Mouse (Mus musculus) layer of hippocampus, postnatal 10 days (tissue): ENCODE measurements at regions not wholly inside any gene's neighbourhood (a gene's known extent, or its start where the extent isn't known, plus 50 kb on each side); places are given as distances from the start of the nearest gene placed in this dataset.

ENCODE experiments used
- DNase-seq, 2 experiments: peaks; one replicate each; pipeline ENCODE4 v3.0.0; 2021; ENCODE audit warnings: low spot score in 2 of 2

DNA sequence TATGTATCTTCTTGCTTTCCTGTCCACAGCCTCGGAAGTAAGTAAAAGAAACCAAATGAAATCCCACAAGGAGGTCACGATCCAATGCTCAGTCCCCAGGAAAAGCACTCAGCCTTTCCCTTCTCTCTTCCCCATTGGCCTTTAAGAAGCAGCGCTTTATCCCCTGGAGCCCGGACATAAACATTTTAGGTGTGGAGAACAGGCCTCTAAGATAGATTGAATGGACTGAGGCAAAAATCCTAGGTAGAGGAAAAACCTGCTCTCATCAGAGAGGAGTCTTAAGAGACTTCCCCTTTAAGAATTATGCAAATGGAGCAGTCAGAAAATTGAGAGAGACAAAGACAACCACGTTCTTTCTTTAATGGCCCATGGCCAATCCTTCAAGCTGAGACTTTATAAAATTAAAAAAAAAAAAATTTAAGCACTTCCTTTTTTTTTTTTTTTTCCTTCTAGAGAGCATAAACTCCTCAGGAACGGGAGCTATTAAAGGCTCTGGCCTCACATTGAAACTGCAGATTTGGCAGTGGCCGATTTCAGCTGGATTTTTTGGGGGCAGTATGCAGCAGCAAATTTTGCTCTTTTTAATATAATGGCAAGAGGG is 1020.5 kb downstream of the 9330182O14Rik start:
- no peak for DNase-seq

DNA sequence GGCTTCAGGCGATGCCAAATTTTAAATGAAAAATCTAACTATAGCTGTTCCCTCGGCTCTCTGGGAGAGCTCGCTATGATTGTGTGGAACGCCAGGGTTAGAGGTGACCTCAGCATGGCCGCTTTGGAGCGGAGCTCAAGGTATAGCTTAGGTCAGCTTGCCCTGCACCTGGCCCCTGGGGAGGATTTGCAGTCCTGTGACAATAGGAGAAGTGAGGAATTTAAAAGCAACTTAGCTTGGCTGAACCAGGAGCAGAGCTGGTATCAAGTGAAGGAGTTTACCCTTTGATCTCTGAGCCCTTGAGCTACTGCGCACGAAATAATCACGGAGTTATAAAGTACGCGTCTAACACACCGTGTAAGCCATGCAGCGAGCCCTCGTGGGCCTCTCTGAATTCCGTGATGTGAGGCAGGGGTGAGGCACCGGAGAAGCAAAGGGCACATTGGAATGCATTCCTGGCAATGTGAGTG is 1021.0 kb downstream of the 9330182O14Rik start:
- peak; percentile 11 to 18 for DNase-seq

DNA sequence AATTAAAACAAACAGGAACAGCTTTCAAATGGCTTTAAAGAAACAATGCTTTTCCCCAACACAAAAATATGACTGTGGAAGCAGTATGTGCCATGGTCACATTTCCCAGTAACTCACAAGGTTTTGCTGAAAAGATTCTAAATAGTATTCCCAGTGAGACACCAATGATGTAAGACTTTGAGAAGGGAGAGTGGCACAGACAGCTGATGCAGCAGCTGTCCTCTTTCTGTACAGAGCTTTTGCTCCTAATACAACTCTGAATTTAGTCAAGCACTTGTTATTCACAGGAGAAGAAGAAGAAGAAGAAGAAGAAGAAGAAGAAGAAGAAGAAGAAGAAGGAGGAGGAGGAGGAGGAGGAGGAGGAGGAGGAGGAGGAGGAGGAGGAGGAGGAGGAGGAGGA is 1023.6 kb downstream of the 9330182O14Rik start:
- no peak for DNase-seq

DNA sequence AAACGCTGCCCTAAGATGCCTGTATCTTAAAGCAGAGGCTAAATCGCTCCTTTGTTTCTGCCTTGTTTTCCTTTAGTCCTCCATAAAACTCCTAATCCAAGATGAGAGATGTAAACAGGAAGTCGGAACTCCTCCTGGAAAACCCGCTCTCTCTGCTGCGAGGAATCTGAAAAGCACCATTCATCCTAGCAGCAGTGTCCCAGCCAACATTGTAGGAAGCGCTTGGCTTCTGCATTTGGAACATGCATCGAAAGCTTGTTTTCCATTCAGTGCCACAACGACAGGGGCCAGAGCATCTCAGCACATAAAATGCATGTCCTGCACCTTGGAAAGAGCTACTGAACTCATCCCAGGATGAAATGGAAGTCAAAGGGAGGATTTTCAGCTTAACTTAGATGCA is 1028.1 kb downstream of the 9330182O14Rik start:
- DNase-seq: peak; percentile 29 to 35

GRCm38 (mm10) chr15:41162793-41163192 is 1028.6 kb downstream of the 9330182O14Rik start:
- peak; percentile 51 to 63 for DNase-seq

DNA sequence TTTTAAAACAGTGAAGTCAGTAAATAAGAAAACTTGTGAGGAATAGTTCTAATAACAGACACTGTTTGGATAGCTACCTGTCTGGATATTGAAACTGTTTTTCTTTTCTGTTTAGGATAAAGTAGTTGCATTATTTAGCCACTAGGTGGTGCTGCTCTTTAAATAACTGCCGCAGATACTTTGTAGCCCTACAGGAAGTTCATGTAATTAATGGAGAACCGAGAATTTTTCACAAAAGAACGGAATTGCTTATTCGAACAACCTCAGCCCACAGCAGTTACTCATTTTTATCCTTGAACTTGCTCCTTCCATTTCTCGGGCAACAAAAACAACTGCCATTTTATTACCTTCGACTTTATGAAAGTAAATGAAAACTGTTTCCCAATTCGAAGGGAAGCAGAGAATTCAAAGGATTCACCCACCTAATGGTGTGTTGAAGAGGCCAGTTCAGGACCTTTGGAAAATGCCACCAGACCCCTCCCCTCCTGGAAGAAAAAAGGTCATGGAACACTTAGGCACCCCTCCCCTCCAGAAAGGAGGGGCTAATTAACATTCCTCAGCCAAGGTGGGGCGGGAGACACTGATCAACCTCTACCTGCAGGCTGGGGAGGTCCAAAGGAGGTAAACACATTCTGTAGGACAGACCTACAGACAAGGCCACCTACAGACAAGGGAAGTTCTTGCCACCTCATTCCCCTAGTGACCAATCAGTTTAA is 1029.6 kb downstream of the 9330182O14Rik start:
- DNase-seq: no peak

- DNase-seq: no peak
These were observed 1031.4 kb downstream of the 9330182O14Rik start for GRCm38 (mm10) chr15:41165534-41165933.

GRCm38 (mm10) chr15:41190792-41191191 is 1056.6 kb downstream of the 9330182O14Rik start:
- no peak for DNase-seq

GRCm38 (mm10) chr15:41193240-41193639 is 1059.1 kb downstream of the 9330182O14Rik start:
- peak; percentile 78 to 83 for DNase-seq

- no peak for DNase-seq
These were observed 1089.6 kb downstream of the 9330182O14Rik start for GRCm38 (mm10) chr15:41223801-41224200.

DNA sequence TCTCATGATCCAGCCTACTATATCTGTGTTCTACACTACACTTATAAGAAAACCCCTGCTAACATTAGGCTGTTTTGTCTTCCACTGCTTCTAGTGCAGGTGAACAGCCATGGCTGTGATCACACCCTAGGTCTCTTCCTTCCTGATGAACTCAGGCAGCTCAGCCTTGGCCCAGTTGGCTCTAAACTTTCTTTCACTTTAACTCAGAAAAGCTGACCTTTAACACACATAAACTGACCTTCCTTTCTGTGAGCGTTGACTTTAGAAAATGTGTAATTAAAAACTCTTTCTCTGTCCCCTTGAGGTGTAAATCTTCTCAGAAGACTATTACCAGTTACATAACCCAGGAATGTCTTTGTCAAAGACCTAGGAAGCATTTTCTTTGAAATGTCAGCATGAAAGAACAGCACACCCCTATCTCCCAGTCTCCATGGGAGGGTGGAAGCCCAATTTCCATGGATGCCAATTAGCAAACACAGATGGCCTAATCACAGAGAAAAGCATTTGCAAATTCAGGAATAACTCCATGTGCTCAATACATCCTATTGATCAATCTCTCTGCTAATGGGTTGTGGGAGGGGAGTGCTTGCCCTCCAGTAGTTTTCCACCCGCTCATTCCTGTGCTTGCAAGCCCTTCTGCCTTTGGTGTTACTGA is 1098.4 kb downstream of the 9330182O14Rik start:
- peak; percentile 7 to 16 for DNase-seq
